ENCODE assay signal across 28 mouse cellular contexts in the genomic region with DNA sequence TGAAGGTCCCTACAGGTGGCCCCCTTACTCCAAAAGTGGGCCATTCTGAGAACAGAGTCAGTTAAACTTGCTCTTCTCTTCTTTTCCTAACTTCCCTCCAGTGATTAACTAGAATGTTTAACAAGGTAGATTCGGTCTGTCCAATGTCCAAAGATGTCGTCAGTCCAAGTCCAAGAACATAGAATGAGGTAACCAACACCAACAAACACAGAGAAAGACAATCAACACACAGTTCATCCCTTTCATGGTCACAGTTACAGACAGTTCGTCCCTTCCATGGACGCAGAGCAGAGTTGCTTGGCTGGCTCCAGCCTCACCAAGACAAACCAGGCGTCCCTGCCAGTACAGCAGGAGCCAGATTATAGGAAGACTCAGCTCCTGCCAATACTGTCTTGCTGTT. TPM values are rescaled to one million over a fixed set of nuclear protein-coding genes. Genes with fewer than 3 reads are reported as not detected.
"Had no signal": no experiment of that assay in that cellular context is flagged by ENCODE, and none has a peak within 500 bp of the region (broad histone marks: within the 10 kb centered on the region; RNA-seq: fewer than 3 reads in every experiment).

No protein-coding gene starts in this region.

- ATAC-seq: intestine, postnatal 0 days; midbrain, embryonic 15.5 days had no signal

- H3K4me2 ChIP-seq: limb, embryonic 12.5 days; limb, embryonic 15.5 days; lung, embryonic 15.5 days; midbrain, embryonic 12.5 days; midbrain, embryonic 15.5 days; neural tube, embryonic 12.5 days; neural tube, embryonic 15.5 days had no signal

- H3K4me3 ChIP-seq: limb, embryonic 12.5 days; limb, embryonic 15.5 days; lung, embryonic 15.5 days; midbrain, embryonic 12.5 days; midbrain, embryonic 15.5 days; neural tube, embryonic 12.5 days; neural tube, embryonic 15.5 days had no signal

- H3K27ac ChIP-seq: kidney, postnatal 0 days; limb, embryonic 12.5 days; limb, embryonic 15.5 days; liver, embryonic 14.5 days; lung, embryonic 15.5 days; midbrain, embryonic 12.5 days; midbrain, embryonic 15.5 days; neural tube, embryonic 12.5 days; neural tube, embryonic 15.5 days had no signal

- H3K9me3 ChIP-seq: limb, embryonic 12.5 days; limb, embryonic 15.5 days; lung, embryonic 15.5 days; midbrain, embryonic 12.5 days; midbrain, embryonic 15.5 days; neural tube, embryonic 12.5 days; neural tube, embryonic 15.5 days had no signal

- H3K4me1 ChIP-seq: limb, embryonic 12.5 days; limb, embryonic 15.5 days; lung, embryonic 15.5 days; midbrain, embryonic 12.5 days; midbrain, embryonic 15.5 days; neural tube, embryonic 12.5 days; neural tube, embryonic 15.5 days had no signal

- DNase-seq: kidney, postnatal 4 days; left cerebral cortex, postnatal 4 days; lung, adult 18-20 months; lung, postnatal 10 days; lung, postnatal 36 days; right cerebral cortex, adult 18-20 months; right cerebral cortex, postnatal 14 days; right cerebral cortex, postnatal 4 days; thymus, adult 18-20 months; thymus, postnatal 36 days had no signal

- H3K9ac ChIP-seq: limb, embryonic 12.5 days; limb, embryonic 15.5 days; liver, embryonic 14.5 days; lung, embryonic 15.5 days; midbrain, embryonic 12.5 days; midbrain, embryonic 15.5 days; neural tube, embryonic 12.5 days; neural tube, embryonic 15.5 days had no signal

- H3K27me3 ChIP-seq: limb, embryonic 12.5 days; limb, embryonic 15.5 days; lung, embryonic 15.5 days; midbrain, embryonic 12.5 days; midbrain, embryonic 15.5 days; neural tube, embryonic 12.5 days; neural tube, embryonic 15.5 days had no signal

- H3K36me3 ChIP-seq: limb, embryonic 12.5 days; limb, embryonic 15.5 days; lung, embryonic 15.5 days; midbrain, embryonic 12.5 days; midbrain, embryonic 15.5 days; neural tube, embryonic 12.5 days; neural tube, embryonic 15.5 days had no signal

RNA-seq across cellular contexts. Expression of a gene that starts 1.6 kb away (rescaled TPM):
- total RNA-seq: layer of hippocampus, adult 18-20 months; layer of hippocampus, postnatal 14 days; left cerebral cortex, postnatal 14 days; left cerebral cortex, postnatal 4 days had no signal
- polyA plus RNA-seq: intestine, embryonic 14.5 days; limb, embryonic 12.5 days; limb, embryonic 15.5 days; liver, embryonic 14.5 days; lung, embryonic 15.5 days; midbrain, embryonic 12.5 days; midbrain, embryonic 15.5 days; neural tube, embryonic 12.5 days; neural tube, embryonic 15.5 days; spleen, adult 2 months; stomach, embryonic 16.5 days; testis, adult 2 months; urinary bladder, adult 2 months had no signal
